Mouse (Mus musculus) megakaryocyte, embryonic 14.5 days (primary cell): ENCODE data around the gene Szt2.

Source experiments
- FLI1 ChIP-seq: IDR thresholded peaks from 2 replicates; pipeline ENCODE4 v1.6.1; 2012; ENCODE audit warnings: low read length, inconsistent platforms, mixed read lengths
- GATA1 ChIP-seq: IDR thresholded peaks from 3 replicates; pipeline ENCODE4 v1.6.1; 2012; ENCODE audit warnings: mixed read lengths, low read length, inconsistent platforms, borderline replicate concordance

DNA sequence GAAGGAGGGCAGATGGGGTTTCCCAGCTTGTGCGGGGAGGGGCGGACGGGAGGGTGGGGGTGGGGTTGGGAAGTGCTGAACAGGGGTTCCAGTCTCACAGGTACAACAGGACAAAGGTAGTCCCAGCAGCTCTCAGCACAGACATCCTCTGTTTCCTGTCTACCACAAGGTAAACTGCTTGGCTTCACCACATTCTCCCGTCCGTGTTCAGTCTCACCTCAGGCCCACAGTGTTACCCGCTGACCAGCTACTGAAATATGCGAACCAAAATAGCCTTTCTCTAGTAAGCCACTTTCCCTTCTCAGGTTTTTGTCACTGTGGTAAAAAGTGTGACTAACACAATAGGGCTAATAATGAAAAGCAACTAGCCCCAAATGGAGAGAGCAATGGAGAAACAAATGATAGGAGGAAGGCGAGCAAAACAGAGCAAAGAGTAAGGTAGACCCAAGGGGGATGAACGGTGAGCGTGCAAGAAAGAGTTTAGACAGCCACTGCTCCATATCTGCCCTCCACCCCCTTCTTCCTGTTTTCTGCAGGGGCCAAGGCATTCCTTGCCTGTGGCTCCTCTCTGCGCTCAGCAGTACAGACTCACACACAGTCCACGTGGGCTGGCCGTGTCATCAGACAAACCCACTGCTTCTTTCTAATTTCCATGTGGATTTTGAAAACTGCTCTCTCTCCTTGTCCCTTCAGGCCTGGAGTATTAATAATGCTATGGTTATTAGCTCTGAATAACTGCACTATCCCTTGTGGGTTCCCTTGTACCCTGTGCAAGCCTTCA is 61.4 kb downstream of the Szt2 start:
- no peak for TF ChIP-seq GATA1
- no peak for TF ChIP-seq FLI1
